Mouse (Mus musculus) lung, postnatal 0 days (tissue): ENCODE measurements around the gene E2f2. TPM values are rescaled to one million over a fixed set of nuclear protein-coding genes. Genes with fewer than 3 reads are reported as not detected.
A peak's percentile ranks its signal among the peaks of the same experiment; 100 is the strongest.

Source experiments
- ATAC-seq: fragments of 200-750 bp; cut with Nextera tagmentation; 2 replicates; pipeline ENCODE4 v1.8.0; 2017; ENCODE audit warnings: moderate library complexity
- DNase-seq: peaks from one replicate; pipeline ENCODE4 v3.0.0-alpha.2; 2016; ENCODE audit warnings: low spot score
- H3K27ac ChIP-seq: fragments of 300-500 bp; sonication (generic); 2 replicates; pipeline ENCODE4 v1.5.1; 2014; ENCODE audit warnings: antibody characterized with exemption, mild to moderate bottlenecking, low read length, mixed read lengths
- H3K27me3 ChIP-seq: fragments of 300-500 bp; sonication (generic); replicated peaks from 2 replicates; pipeline ENCODE4 v1.6.1; 2014; ENCODE audit warnings: low read length, mixed read lengths; ENCODE audit not compliant: insufficient read depth
- H3K36me3 ChIP-seq: fragments of 300-500 bp; sonication (generic); 2 replicates; pipeline ENCODE4 v1.6.1; 2014; ENCODE audit warnings: low read length, mixed read lengths; ENCODE audit not compliant: insufficient read depth
- H3K4me1 ChIP-seq: fragments of 300-500 bp; sonication (generic); 2 replicates; pipeline ENCODE4 v1.6.1; 2014; ENCODE audit warnings: antibody characterized with exemption, low read depth, low read length, mixed read lengths; ENCODE audit not compliant: insufficient read depth
- H3K4me2 ChIP-seq: fragments of 300-500 bp; sonication (generic); replicated peaks from 2 replicates; pipeline ENCODE4 v1.6.1; 2014; ENCODE audit warnings: low read depth, mild to moderate bottlenecking, low read length, moderate library complexity, mixed read lengths
- H3K4me3 ChIP-seq: fragments of 300-500 bp; sonication (generic); 2 replicates; pipeline ENCODE4 v1.5.1; 2014; ENCODE audit warnings: low read depth, low read length
- H3K9ac ChIP-seq: fragments of 300-500 bp; sonication (generic); replicated peaks from 2 replicates; pipeline ENCODE4 v1.6.1; 2014; ENCODE audit warnings: low read depth, mild to moderate bottlenecking
- H3K9me3 ChIP-seq: fragments of 300-500 bp; sonication (generic); 2 replicates; pipeline ENCODE4 v1.6.1; 2016; ENCODE audit warnings: low read length, mixed read lengths
- CTCF ChIP-seq: IDR thresholded peaks from 2 replicates; pipeline ENCODE4 v1.5.1; 2016; ENCODE audit warnings: antibody characterized with exemption, mild to moderate bottlenecking
- EP300 ChIP-seq: IDR thresholded peaks from 2 replicates; pipeline ENCODE4 v1.6.1; 2016; ENCODE audit warnings: antibody characterized with exemption, mild to moderate bottlenecking, control low read depth
- WGBS: fragments of 180-500 bp; shearing (Covaris S2); extraction: QIAGEN DNeasy Blood & Tissue Kit; methylation state at CpG from one replicate; pipeline ENCODE4 v1.1.7; 2014; 5-methylcytosine and 5-hydroxymethylcytosine counted together
- polyA plus RNA-seq: library from polyadenylated mRNA; unstranded; fragments of >200 nt; fragmentation: Nextera tagmentation; extraction: Ambion mirVana; gene quantifications from 2 replicates; pipeline ENCODE4 v1.2.1, GENCODE M21; 2015

Gene E2f2
- polyA plus RNA-seq, 1 experiment from 2014 or later = 19.1 TPM

DNA sequence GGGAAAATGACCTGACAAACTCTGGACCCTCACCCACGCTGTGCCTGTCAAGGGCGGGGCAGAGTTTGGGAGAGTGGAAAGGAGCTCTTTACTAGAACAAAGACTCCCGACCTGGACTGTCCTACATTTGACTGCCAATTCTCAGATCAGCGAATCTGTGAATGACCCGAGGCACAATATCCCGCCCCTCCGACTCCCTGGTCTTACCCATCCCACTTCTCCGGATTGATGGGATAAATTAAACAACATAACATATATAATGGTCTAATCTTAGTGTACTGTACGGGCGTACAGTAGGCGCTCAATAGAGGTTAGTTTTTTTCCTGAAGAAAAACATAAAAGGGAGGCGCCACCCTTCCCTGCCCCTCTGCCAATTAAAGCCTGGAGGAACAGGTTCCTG, 739 bp upstream of the E2f2 start:
- Histone ChIP-seq H3K9ac (peak overlapping the region; percentile 58), H3K4me3 (peak overlapping the region; percentile 74), H3K9me3 (no peaks in the 10 kb centered on the region), H3K27me3 (no peaks in the 10 kb centered on the region), H3K27ac (peak overlapping the region; percentile 47; the same call in 1 of the 2 replicates), H3K36me3 (no peaks in the 10 kb centered on the region), H3K4me1 (peaks cover 35% of the 10 kb centered on the region), H3K4me2 (peak overlapping the region; percentile 100)
- DNase-seq (peak; percentile 28), ATAC-seq (0 out of 2 replicates have a peak, but pooled peaks have one; percentile 20)
- 28% methylated on average over 12 of the region's 12 CpGs for WGBS
- TF ChIP-seq EP300 = no peak
- TF ChIP-seq CTCF = no peak

DNA sequence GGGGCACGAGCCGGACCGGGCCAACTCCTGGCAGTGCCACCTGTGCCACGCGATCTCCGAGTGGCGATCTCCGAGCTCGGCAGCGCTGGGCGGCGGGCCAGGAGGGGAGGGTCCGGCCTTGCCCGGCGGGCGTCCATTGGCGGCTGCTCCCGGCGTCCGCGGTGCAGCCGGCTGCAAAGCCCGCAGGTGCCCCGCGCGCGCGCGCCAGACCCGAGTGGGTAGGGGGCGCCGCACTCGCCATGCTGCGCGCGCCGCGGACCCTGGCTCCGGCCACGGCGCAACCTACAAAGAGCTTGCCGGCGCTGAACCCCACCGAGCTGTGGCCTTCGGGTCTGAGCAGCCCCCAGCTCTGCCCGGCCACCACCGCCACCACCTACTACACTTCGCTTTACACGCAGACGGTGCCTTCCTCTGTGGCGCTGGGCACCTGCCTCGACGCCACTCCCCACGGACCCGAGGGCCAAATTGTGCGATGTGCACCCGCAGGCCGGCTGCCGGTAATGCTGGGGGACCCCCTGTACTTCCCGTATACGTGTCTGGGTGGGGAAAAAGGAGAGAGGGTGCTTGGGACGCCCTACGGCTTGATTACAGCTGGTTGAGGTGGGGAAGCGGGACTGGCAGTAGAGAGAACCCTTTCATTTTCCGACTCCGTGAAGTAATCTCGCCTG, 482 bp downstream of the E2f2 start:
- peak overlapping the region; percentile 100 for H3K4me2 ChIP-seq
- H3K9me3 ChIP-seq = no peaks in the 10 kb centered on the region
- peaks cover 47% of the 10 kb centered on the region for H3K4me1 ChIP-seq
- H3K9ac ChIP-seq = peak overlapping the region; percentile 55
- H3K27me3 ChIP-seq = no peaks in the 10 kb centered on the region
- no peaks in the 10 kb centered on the region for H3K36me3 ChIP-seq
- DNase-seq = peak; percentile 70
- WGBS = under 1% methylated on average over 60 of the region's 67 CpGs
- peak overlapping the region; percentile 52 for H3K27ac ChIP-seq
- ATAC-seq = peak; percentile 44
- TF ChIP-seq EP300 (no peak), CTCF (no peak)
- H3K4me3 ChIP-seq = peak overlapping the region; percentile 74

DNA sequence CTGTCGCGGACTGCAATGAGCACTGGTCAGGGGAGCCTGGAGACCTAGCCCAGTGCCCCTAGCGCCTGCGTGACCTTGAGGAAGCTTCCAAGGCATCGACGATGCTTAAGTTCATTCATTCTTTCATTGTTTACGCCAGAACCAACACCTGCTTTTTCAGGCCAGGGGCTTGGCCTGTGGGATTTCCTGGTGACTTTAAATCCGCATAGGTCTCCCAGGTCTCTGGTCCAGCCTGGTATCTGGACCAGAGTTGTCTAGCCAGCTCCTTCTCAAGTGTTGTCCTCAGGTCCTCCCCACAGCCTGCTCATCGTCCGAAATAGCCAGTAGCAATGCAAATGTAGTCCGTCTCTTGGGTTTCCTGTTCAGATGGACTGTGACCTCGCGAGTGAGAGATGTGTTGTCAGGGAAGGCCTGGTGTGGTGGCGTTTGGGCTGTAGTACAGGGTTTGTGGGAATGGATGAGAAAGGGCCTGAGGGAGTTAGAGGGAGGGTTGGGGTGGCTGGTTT, 1.1 kb downstream of the E2f2 start:
- Histone ChIP-seq H3K27me3 (no peaks in the 10 kb centered on the region), H3K4me2 (peak overlapping the region; percentile 100), H3K36me3 (no peaks in the 10 kb centered on the region), H3K9me3 (no peaks in the 10 kb centered on the region), H3K4me3 (peak overlapping the region; percentile 74), H3K4me1 (peaks cover 51% of the 10 kb centered on the region), H3K27ac (peak overlapping the region; percentile 52), H3K9ac (peak overlapping the region; percentile 55)
- 5% methylated on average over 14 of the region's 14 CpGs for WGBS
- no peak for TF ChIP-seq CTCF
- no peak for TF ChIP-seq EP300
- no peak for DNase-seq
- ATAC-seq = no peak

DNA sequence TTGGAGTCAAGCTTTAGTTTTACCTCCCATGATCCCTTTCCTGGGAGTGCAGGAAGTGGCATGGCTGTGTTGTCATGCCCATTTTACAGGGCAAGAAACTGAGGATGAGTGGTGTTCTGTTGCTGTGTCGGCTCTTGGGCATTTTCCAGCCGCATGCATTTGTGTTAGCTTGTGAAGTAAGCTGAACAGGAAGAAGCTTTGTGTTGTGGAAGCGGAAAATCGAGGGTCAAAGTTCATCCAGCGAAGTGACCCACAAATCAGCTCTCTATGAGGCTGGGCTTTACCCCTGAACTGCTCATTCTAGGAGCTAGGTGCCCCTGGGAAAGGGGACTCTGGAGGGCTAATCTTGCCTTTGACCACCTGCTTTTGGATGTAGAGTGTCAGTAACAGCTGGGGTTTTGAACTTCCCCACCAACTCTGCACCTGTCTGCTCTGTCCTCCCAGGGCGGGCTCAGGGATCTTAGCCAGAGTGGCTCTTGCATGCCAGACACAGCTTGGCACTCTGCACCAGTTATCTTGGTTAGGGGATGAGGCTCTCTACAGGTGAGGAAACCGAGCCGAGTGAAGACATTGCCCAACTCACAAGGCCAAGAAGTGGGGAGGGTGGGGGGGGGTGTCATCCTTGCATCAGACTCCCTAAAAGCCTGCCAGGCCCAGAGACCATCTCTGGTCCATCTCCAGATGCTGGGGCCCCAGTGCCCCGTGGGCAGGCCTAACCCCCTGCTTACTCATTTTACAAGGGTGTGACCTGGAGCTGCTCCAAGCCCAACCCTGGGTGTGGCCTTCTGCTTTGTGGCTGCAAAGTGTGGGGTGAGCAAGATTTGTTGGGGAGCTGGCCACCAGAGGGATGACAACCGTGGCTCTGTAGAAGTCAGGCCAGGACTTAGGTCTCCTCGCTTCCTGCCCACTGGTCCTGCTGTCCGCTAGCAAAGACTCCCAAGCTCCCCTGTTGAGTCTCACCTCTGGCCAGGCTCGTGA, 2.3 kb downstream of the E2f2 start:
- no peak overlapping the region for H3K4me3 ChIP-seq

DNA sequence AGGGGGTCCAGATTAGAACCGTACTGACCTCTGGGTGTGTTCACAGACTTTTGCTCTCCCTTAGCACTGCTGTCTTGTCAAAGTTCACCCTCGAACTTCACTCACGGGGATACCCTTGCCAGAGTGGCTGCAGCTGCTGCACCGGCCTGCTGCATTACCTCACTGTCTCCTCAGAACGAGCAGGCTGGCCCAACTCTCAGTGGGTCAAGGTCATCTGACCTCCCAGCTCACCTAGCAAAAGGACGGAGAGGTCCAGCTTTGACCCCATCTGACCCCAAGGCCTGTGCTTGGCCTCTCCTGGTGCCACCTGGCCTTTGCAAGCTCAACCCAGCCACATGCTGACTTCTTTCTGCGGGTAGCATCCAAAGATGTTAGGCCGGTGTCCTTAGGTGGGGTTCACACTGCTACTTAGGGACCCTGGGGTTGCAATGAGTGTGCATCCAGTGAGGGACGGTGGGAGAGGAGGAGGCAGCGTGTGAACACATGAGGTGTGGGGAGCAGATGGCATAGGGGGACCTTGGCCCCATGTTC, 3.9 kb downstream of the E2f2 start:
- Histone ChIP-seq H3K36me3 (no peaks in the 10 kb centered on the region), H3K9me3 (no peaks in the 10 kb centered on the region), H3K27me3 (no peaks in the 10 kb centered on the region), H3K4me3 (no peak overlapping the region), H3K27ac (peak overlapping the region; percentile 90), H3K9ac (no peak overlapping the region), H3K4me2 (no peak overlapping the region), H3K4me1 (peaks cover 53% of the 10 kb centered on the region)
- TF ChIP-seq EP300 (no peak), CTCF (no peak)
- ATAC-seq (no peak), DNase-seq (no peak)
- 59% methylated on average over 10 of the region's 10 CpGs for WGBS

More for the DNA sequence above, 2.3 kb downstream of the E2f2 start:
- Histone ChIP-seq H3K27me3 (no peaks in the 10 kb centered on the region), H3K9me3 (no peaks in the 10 kb centered on the region), H3K27ac (peak overlapping the region; percentile 90; the same call in 1 of the 2 replicates), H3K4me2 (peak overlapping the region; percentile 100), H3K4me1 (peaks cover 53% of the 10 kb centered on the region), H3K9ac (no peak overlapping the region), H3K36me3 (no peaks in the 10 kb centered on the region)
- DNase-seq (peak; percentile 69), ATAC-seq (no peak)
- WGBS = 55% methylated on average over 13 of the region's 13 CpGs
- TF ChIP-seq EP300 = no peak
- TF ChIP-seq CTCF = no peak; the same call in 1 of the 2 replicates

DNA sequence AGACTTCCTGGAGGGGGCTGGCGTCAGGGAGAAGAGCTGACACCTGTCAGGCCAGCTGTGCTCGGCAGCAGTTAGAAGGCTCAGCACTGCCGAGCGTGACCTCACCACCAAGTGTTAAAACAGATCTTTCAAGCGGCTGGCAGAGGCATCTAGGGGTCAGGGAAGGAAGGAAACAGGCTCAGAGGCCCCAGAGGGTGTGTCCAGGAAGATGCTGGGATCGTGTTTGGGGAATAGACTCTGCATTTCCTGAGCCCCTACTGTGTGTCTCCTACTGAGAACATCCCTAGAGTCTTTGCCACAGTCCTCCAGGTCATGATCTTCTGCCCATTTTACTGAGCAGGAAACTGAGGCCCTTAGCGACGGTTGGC, 5.0 kb downstream of the E2f2 start:
- Histone ChIP-seq H3K27ac (peak overlapping the region; percentile 90), H3K4me2 (no peak overlapping the region), H3K9ac (no peak overlapping the region), H3K4me3 (no peak overlapping the region), H3K4me1 (peaks cover 56% of the 10 kb centered on the region), H3K9me3 (no peaks in the 10 kb centered on the region), H3K36me3 (no peaks in the 10 kb centered on the region), H3K27me3 (no peaks in the 10 kb centered on the region)
- TF ChIP-seq EP300 = no peak; the same call in 1 of the 2 replicates
- TF ChIP-seq CTCF = no peak
- peak; percentile 76 for DNase-seq
- 7% methylated on average over 8 of the region's 8 CpGs for WGBS
- ATAC-seq = peak; percentile 1
